Mouse (Mus musculus) CH12.LX (cell line): ENCODE measurements at regions not wholly inside any gene's neighbourhood (a gene's known extent, or its start where the extent isn't known, plus 50 kb on each side); places are given as distances from the start of the nearest gene placed in this dataset.

ENCODE experiments used
- DNase-seq: peaks from one replicate; pipeline ENCODE4 v3.0.0-alpha.2; 2013; ENCODE audit errors: extremely low read depth
- H3K27ac ChIP-seq: 2 replicates; pipeline ENCODE4 v1.5.1; 2012; ENCODE audit warnings: low read depth, mild to moderate bottlenecking, control low read depth, moderate library complexity; ENCODE audit not compliant: insufficient read depth
- H3K27me3 ChIP-seq: replicated peaks from 2 replicates; pipeline ENCODE3; 2012; ENCODE audit warnings: inconsistent platforms
- H3K36me3 ChIP-seq, 2 experiments: replicated peaks in 1 of 2; 2 replicates each; pipeline versions ENCODE3 to v1.6.1; 2012; ENCODE audit warnings: inconsistent platforms in 1 of 2, low read length in 1 of 2, mild to moderate bottlenecking in 1 of 2, mixed read lengths in 1 of 2, moderate library complexity in 1 of 2; ENCODE audit not compliant: control insufficient read depth in 1 of 2, insufficient read depth in 1 of 2
- H3K4me1 ChIP-seq, 2 experiments: 2 replicates each; pipeline ENCODE4 v1.6.1; 2012; ENCODE audit warnings: inconsistent platforms in 1 of 2, moderate library complexity in 1 of 2; ENCODE audit not compliant: insufficient read depth in 2 of 2, control insufficient read depth in 1 of 2
- H3K4me2 ChIP-seq: 2 replicates; pipeline ENCODE4 v1.6.1; 2012; ENCODE audit warnings: low read depth, mild to moderate bottlenecking, control low read depth; ENCODE audit not compliant: poor library complexity, insufficient read depth, severe bottlenecking
- H3K4me3 ChIP-seq, 3 experiments: fragments of 150-350 bp in 1 of 3; sonication (generic) in 1 of 3; replicated peaks in 1 of 3; 2 replicates each; pipeline versions ENCODE3 to v1.5.1; 2011 to 2012; ENCODE audit warnings: low read depth in 2 of 3, low read length in 2 of 3, mild to moderate bottlenecking in 2 of 3, moderate library complexity in 2 of 3, control low read depth in 1 of 3, improper control_type of control experiment in 1 of 3, inconsistent platforms in 1 of 3, mixed read lengths in 1 of 3; ENCODE audit not compliant: poor library complexity in 1 of 3
- H3K79me2 ChIP-seq: replicated peaks from 2 replicates; pipeline ENCODE4 v1.6.1; 2012; ENCODE audit warnings: mild to moderate bottlenecking, moderate library complexity; ENCODE audit not compliant: control insufficient read depth, poor library complexity, insufficient read depth, severe bottlenecking; ENCODE audit errors: extremely low read depth
- H3K9ac ChIP-seq: 2 replicates; pipeline ENCODE4 v1.6.1; 2012; ENCODE audit warnings: low read depth, mild to moderate bottlenecking, control low read depth, moderate library complexity; ENCODE audit not compliant: insufficient read depth
- H3K9me3 ChIP-seq: replicated peaks from 2 replicates; pipeline ENCODE3; 2012; ENCODE audit warnings: low read length, inconsistent platforms, mixed read lengths
- CHD1 ChIP-seq: IDR thresholded peaks from 2 replicates; pipeline ENCODE4 v1.6.1; 2012; ENCODE audit warnings: low read depth, low read length, improper control_type of control experiment, inconsistent platforms
- EP300 ChIP-seq: IDR thresholded peaks from 2 replicates; pipeline ENCODE4 v1.6.1; 2011; ENCODE audit warnings: low read length, improper control_type of control experiment
- ETS1 ChIP-seq: conservative IDR thresholded peaks from 2 replicates; pipeline ENCODE4 v1.6.1; 2012; ENCODE audit warnings: low read depth, mild to moderate bottlenecking, inconsistent platforms, low read length, improper control_type of control experiment, moderate library complexity
- KAT2A ChIP-seq: IDR thresholded peaks from 2 replicates; pipeline ENCODE4 v1.6.1; 2012; ENCODE audit warnings: low read length, improper control_type of control experiment, inconsistent platforms; ENCODE audit not compliant: insufficient replicate concordance
- MAFK ChIP-seq: IDR thresholded peaks from 2 replicates; pipeline ENCODE4 v1.6.1; 2011; ENCODE audit warnings: low read length, improper control_type of control experiment; ENCODE audit not compliant: insufficient replicate concordance
- MAX ChIP-seq: IDR thresholded peaks from 2 replicates; pipeline ENCODE4 v1.6.1; 2011; ENCODE audit warnings: low read length, improper control_type of control experiment
- MXI1 ChIP-seq: IDR thresholded peaks from 2 replicates; pipeline ENCODE4 v1.6.1; 2011; ENCODE audit warnings: mild to moderate bottlenecking, low read depth, low read length, improper control_type of control experiment
- MYC ChIP-seq: IDR thresholded peaks from 2 replicates; pipeline ENCODE4 v1.6.1; 2011; ENCODE audit warnings: low read depth, mild to moderate bottlenecking, improper control_type of control experiment, low read length
- POLR2AphosphoS2 ChIP-seq: IDR thresholded peaks from 2 replicates; pipeline ENCODE4 v1.6.1; 2011; ENCODE audit warnings: low read depth, low read length, improper control_type of control experiment
- SIN3A ChIP-seq: IDR thresholded peaks from 2 replicates; pipeline ENCODE4 v1.6.1; 2012; ENCODE audit warnings: low read length, improper control_type of control experiment, inconsistent platforms
- SMC3 ChIP-seq: IDR thresholded peaks from 2 replicates; pipeline ENCODE4 v1.6.1; 2011; ENCODE audit warnings: low read depth, low read length, improper control_type of control experiment
- TCF12 ChIP-seq: IDR thresholded peaks from 2 replicates; pipeline ENCODE4 v1.6.1; 2014; ENCODE audit warnings: low read depth, mild to moderate bottlenecking, inconsistent platforms, low read length, improper control_type of control experiment
- ZNF384 ChIP-seq: IDR thresholded peaks from 2 replicates; pipeline ENCODE4 v1.6.1; 2012; ENCODE audit warnings: low read depth, low read length, improper control_type of control experiment, inconsistent platforms
- dilution Hi-C: fragments of 300-500 bp; cut with MboI; formaldehyde crosslinking; loops from 2 replicates; pipeline ENCODE4 v1.14.3; 2020; ENCODE audit warnings: low sequenced_read_pairs; ENCODE audit not compliant: extremely low pct_unique_long_range_greater_than_20kb, extremely low pct_ligation_motif_present
- in situ Hi-C: fragments of 300-500 bp; cut with MboI; formaldehyde crosslinking; loops from 3 replicates; pipeline ENCODE4 v1.14.3; 2019; ENCODE audit warnings: low sequenced_read_pairs, low pct_ligation_motif_present, low pct_unique_long_range_greater_than_20kb, mixed read lengths

- H3K9ac ChIP-seq = no peak overlapping the region
- no peaks in the 10 kb centered on the region for H3K27me3 ChIP-seq
- dilution Hi-C loops (no loop called here), in situ Hi-C loops (loop anchor here (10.0 kb wide), 1 partner anchor 609 kb away; no protein-coding TSS in a partner anchor)
- no peak overlapping the region for H3K4me2 ChIP-seq
- TF ChIP-seq ETS1 (no peak), EP300 (no peak), POLR2AphosphoS2 (no peak), MAX (no peak), MYC (no peak), SMC3 (no peak)
- H3K27ac ChIP-seq = no peak overlapping the region
- H3K79me2 ChIP-seq = peaks cover 15% of the 10 kb centered on the region
- no peak for DNase-seq
- H3K4me3 ChIP-seq = no peak overlapping the region
- peaks cover 0 to 29% of the 10 kb centered on the region in 2 experiments for H3K36me3 ChIP-seq
- peaks cover 0 to 24% of the 10 kb centered on the region in 2 experiments; a peak in 2 of 4 replicates for H3K4me1 ChIP-seq
- peaks cover under 1% of the 10 kb centered on the region for H3K9me3 ChIP-seq
Observed at GRCm38 (mm10) chr13:83735631-83736475, 232.0 kb downstream of the Mef2c start.

- no peak for DNase-seq
- H3K27me3 ChIP-seq = no peaks in the 10 kb centered on the region
Observed at GRCm38 (mm10) chr13:83737031-83737825, 233.4 kb downstream of the Mef2c start.

More at GRCm38 (mm10) chr13:83737031-83737825, 233.4 kb downstream of the Mef2c start:
- H3K4me2 ChIP-seq = peak overlapping the region; percentile 83; the same call in 1 of the 2 replicates
- dilution Hi-C loops (no loop called here), in situ Hi-C loops (loop anchor here (10.0 kb wide), 1 partner anchor 608 kb away; no protein-coding TSS in a partner anchor)
- H3K9me3 ChIP-seq = no peaks in the 10 kb centered on the region
- peaks cover 0 to 33% of the 10 kb centered on the region in 2 experiments for H3K36me3 ChIP-seq
- H3K4me3 ChIP-seq = peak overlapping the region in 2 of 3 experiments; percentile 59 to 92
- H3K9ac ChIP-seq = peak overlapping the region; percentile 87
- TF ChIP-seq TCF12 (no peak), MAFK (no peak), MXI1 (peak; percentile 15; the same call in 1 of the 2 replicates), ZNF384 (no peak), KAT2A (no peak), CHD1 (0 out of 2 replicates have a peak, but pooled peaks have one; percentile 61), SIN3A (no peak), MAX (peak; percentile 20; the same call in 1 of the 2 replicates)
- H3K79me2 ChIP-seq = peaks cover 15% of the 10 kb centered on the region
- peak overlapping the region; percentile 90 for H3K27ac ChIP-seq
- H3K4me1 ChIP-seq = peaks cover 0 to 24% of the 10 kb centered on the region in 2 experiments; a peak in 2 of 4 replicates
